Mouse (Mus musculus) midbrain, embryonic 14.5 days (tissue): ENCODE measurements around the gene Otub1. TPM values are rescaled to one million over a fixed set of nuclear protein-coding genes. Genes with fewer than 3 reads are reported as not detected.

Experiments used
- ATAC-seq: fragments of 200-750 bp; cut with Nextera tagmentation; 2 replicates; pipeline ENCODE4 v1.8.0; 2017; ENCODE audit warnings: moderate number of reproducible peaks, moderate library complexity; ENCODE audit not compliant: low FRiP score, low TSS enrichment
- DNase-seq: peaks from one replicate; pipeline ENCODE4 v3.0.0-alpha.2; 2015
- H3K27ac ChIP-seq: fragments of 300-500 bp; sonication (generic); replicated peaks from 2 replicates; pipeline ENCODE4 v1.5.1; 2014; ENCODE audit warnings: mild to moderate bottlenecking, low read depth, low read length, moderate library complexity
- H3K27me3 ChIP-seq: fragments of 300-500 bp; sonication (generic); 2 replicates; pipeline ENCODE4 v1.6.1; 2014; ENCODE audit warnings: low read length, control low read depth, mixed read lengths; ENCODE audit not compliant: control insufficient read depth, insufficient read depth
- H3K36me3 ChIP-seq: fragments of 300-500 bp; sonication (generic); 2 replicates; pipeline ENCODE4 v1.6.1; 2014; ENCODE audit warnings: low read length, control low read depth; ENCODE audit not compliant: control insufficient read depth, insufficient read depth
- H3K4me1 ChIP-seq: fragments of 300-500 bp; sonication (generic); 2 replicates; pipeline ENCODE4 v1.6.1; 2014; ENCODE audit warnings: mild to moderate bottlenecking, antibody characterized with exemption, low read length, control low read depth; ENCODE audit not compliant: control insufficient read depth, insufficient read depth
- H3K4me2 ChIP-seq: fragments of 300-500 bp; sonication (generic); 2 replicates; pipeline ENCODE4 v1.6.1; 2014; ENCODE audit warnings: mild to moderate bottlenecking, low read length, moderate library complexity
- H3K4me3 ChIP-seq: fragments of 300-500 bp; sonication (generic); replicated peaks from 2 replicates; pipeline ENCODE4 v1.5.1; 2014; ENCODE audit warnings: low read depth, low read length
- H3K9ac ChIP-seq: fragments of 300-500 bp; sonication (generic); replicated peaks from 2 replicates; pipeline ENCODE4 v1.6.1; 2014; ENCODE audit warnings: mild to moderate bottlenecking, low read length, moderate library complexity
- H3K9me3 ChIP-seq: fragments of 300-500 bp; sonication (generic); 2 replicates; pipeline ENCODE4 v1.6.1; 2016; ENCODE audit warnings: low read length, control low read depth, mixed read lengths; ENCODE audit not compliant: control insufficient read depth
- WGBS: fragments of 180-500 bp; shearing (Covaris S2); extraction: QIAGEN DNeasy Blood & Tissue Kit; methylation state at CpG from one replicate; pipeline ENCODE4 v1.1.7; 2014; 5-methylcytosine and 5-hydroxymethylcytosine counted together
- polyA plus RNA-seq: library from polyadenylated mRNA; unstranded; fragments of >200 nt; fragmentation: Nextera tagmentation; extraction: Ambion mirVana; gene quantifications from 2 replicates; pipeline ENCODE4 v1.2.1, GENCODE M21; 2014

The Otub1 gene
- polyA plus RNA-seq, 1 experiment from 2014 or later = 244 TPM

DNA sequence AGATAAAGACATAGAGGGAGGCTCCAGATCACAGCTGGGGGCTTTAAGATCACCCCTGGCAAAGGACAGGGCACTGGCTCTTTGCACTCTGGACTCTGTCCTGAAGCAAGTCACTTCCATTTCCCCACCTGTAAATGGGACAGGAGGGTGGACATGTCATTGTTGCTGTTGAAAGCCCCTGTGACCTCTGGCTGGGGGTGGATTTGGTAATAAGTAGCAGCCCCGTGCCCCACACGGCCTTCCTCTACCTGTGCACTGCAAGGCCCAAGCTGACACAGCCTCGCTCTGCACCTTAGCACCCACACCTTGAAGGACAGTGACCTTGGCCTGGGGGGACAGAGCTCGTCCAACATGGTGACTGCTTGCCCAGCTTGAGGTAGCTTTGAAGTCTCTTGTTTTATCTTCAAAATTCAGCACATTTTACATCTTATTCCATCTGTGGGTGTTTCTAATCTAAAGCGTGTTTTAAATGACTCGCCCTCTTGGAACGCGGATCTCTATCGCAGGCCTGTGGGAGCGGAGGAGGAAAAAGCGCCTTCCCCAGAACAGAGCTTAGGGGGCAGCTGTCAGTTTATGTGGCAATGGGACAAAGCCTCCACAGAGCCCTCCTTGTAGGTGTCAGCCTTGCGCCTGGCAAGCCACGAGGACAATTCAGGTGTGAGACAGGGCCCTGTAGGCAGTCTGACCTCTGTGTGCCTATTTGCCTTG lies 28.2 kb downstream of the Otub1 start:
- no peaks in the 10 kb centered on the region for H3K36me3 ChIP-seq
- no peak for DNase-seq
- H3K4me3 ChIP-seq = no peak overlapping the region
- no peaks in the 10 kb centered on the region for H3K9me3 ChIP-seq
- 49% methylated on average over 13 of the region's 13 CpGs for WGBS
- H3K9ac ChIP-seq = no peak overlapping the region
- no peak for ATAC-seq
- H3K27me3 ChIP-seq = peaks cover 5% of the 10 kb centered on the region; the same call in 1 of the 2 replicates
- no peak overlapping the region for H3K4me2 ChIP-seq
- no peak overlapping the region for H3K27ac ChIP-seq
- peaks cover 27% of the 10 kb centered on the region for H3K4me1 ChIP-seq

DNA sequence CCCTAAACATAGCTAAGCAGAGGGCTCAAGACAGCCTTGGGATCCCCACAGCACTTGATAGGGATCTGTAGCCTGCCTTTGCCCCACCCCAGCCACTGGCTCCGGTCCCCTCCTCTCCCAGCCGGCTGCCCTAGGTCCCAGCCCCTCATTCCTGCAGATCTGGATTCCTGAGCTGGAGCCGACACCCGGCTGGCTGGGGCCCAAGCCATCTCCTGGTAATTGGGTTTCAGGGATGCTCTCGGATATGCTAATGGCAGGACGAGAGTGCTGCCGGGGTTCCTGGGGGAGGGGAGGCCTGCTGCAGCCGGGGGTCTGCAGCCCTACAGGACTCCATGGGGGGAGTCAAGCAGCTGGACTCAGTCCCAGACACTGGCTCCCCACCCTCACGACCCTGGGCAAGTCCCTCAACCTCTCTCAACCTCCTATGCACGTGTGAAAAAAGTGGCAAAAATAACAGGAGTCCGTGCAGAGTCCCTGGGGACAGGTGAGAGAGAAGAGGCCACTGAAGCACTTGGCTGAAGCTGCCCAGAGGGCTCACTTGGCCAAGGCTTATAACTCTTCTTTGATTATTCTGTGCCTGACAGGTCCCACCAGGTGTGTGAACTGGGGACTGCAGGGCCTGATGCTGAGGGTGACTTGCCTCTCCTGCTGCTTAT lies 29.9 kb downstream of the Otub1 start:
- Histone ChIP-seq H3K4me3 (no peak overlapping the region), H3K27ac (no peak overlapping the region), H3K9me3 (no peaks in the 10 kb centered on the region), H3K4me1 (peaks cover 34% of the 10 kb centered on the region), H3K36me3 (no peaks in the 10 kb centered on the region), H3K4me2 (no peak overlapping the region), H3K9ac (no peak overlapping the region; the same call in 1 of the 2 replicates), H3K27me3 (peaks cover 4% of the 10 kb centered on the region; the same call in 1 of the 2 replicates)
- 6% methylated on average over 11 of the region's 11 CpGs for WGBS
- ATAC-seq (no peak), DNase-seq (peak; percentile 69)

DNA sequence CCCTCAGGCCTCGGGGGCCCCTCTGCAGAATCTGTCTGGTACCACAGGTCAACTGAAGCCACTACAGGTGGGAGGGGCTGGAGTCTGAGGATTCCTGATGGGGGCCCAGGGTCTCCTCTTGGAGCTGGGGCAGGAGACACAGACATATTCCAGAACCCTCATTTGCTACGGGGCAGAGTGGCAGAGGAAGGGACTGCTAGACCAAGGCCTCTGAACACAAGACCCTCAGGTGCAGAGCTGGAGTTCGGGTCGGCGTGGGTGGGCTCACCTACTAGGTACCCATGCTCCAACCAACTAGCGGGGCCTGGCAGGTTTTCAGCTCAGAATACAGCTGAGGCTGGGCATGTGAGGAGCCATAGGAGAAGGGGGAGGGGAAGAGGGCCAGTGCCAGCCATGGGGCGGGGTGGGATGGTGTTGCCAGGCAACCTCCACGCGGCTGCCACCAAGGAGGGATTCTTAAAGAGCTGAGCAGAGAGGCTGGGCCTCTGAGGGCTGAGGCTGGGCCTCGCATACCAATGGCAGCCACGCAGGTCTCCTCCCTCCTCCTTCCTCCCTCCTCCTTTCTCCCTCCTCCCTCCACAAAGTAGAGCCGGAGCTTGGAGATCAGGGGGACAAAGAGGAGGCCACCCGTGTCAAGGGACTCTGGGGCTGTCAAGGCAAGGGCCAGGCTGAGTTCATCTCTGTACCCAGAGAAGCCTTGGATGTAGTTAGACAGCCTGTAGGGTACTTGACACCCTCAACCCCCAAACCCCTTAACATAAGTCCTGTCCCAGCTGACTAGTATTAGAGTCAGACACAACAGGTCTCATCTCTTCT lies 33.9 kb downstream of the Otub1 start:
- Histone ChIP-seq H3K9ac (no peak overlapping the region; the same call in 1 of the 2 replicates), H3K27ac (peak overlapping the region; percentile 39)
- WGBS = 6% methylated on average over 13 of the region's 13 CpGs

DNA sequence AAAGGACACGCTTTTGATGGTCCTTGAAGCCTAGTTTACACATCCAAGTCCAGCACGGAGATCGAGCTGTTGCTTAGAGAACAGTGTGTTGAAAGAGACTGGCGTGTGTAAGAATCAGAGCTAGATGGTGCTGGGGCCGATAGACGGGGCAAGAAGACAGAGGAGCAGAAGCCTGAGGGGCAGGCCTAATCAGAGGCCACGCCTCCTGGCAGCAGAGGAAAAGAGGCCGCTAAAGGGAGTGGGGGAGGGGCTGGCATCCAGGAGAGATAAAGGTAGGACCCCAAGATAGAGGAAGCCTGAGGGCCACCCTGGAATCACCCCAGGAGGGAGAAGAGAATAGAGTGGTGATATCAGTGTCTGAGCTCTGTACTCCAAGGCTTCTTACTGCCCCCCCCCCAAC lies 34.7 kb downstream of the Otub1 start:
- ATAC-seq = 0 out of 2 replicates have a peak, but pooled peaks have one; percentile 9
- no peak overlapping the region for H3K4me2 ChIP-seq
- H3K4me1 ChIP-seq = peaks cover 26% of the 10 kb centered on the region
- no peaks in the 10 kb centered on the region for H3K9me3 ChIP-seq
- 0 out of 2 replicates have a peak overlapping the region, but pooled peaks have one; percentile 39 for H3K27ac ChIP-seq
- 7% methylated on average over 8 of the region's 8 CpGs for WGBS
- no peak overlapping the region for H3K9ac ChIP-seq
- H3K27me3 ChIP-seq = peaks cover 14% of the 10 kb centered on the region
- no peaks in the 10 kb centered on the region for H3K36me3 ChIP-seq
- no peak for DNase-seq
- H3K4me3 ChIP-seq = no peak overlapping the region

More for the DNA sequence above, 33.9 kb downstream of the Otub1 start:
- Histone ChIP-seq H3K36me3 (no peaks in the 10 kb centered on the region), H3K4me2 (peak overlapping the region; percentile 1), H3K4me1 (peaks cover 28% of the 10 kb centered on the region), H3K4me3 (no peak overlapping the region), H3K27me3 (peaks cover 8% of the 10 kb centered on the region; the same call in 1 of the 2 replicates), H3K9me3 (no peaks in the 10 kb centered on the region)
- ATAC-seq (peak; percentile 92), DNase-seq (peak; percentile 91)

DNA sequence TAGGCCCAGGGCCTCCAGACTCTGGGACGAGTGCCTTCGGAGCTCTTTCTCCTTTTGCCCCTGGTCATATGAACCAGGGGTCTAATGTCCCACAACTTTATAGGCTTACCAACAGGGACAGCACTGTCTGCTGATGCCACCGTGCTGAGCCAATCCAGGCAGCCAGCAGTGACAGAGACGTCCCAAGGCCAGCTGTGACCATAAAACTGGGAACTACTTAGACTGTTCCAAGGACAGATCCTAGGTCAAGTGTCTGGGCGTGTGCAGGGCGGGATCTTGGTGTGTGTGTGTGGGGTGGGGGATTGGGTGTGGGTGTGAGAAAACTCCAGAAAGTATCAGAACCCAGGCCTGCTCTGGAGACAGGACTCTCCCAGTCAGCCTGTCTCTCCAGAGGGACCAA lies 35.2 kb downstream of the Otub1 start:
- ATAC-seq (no peak), DNase-seq (no peak)
- Histone ChIP-seq H3K27me3 (peaks cover 14% of the 10 kb centered on the region), H3K9me3 (no peaks in the 10 kb centered on the region), H3K4me3 (no peak overlapping the region), H3K4me1 (peaks cover 21% of the 10 kb centered on the region), H3K4me2 (no peak overlapping the region), H3K36me3 (no peaks in the 10 kb centered on the region), H3K27ac (no peak overlapping the region), H3K9ac (no peak overlapping the region)
- 71% methylated on average over 6 of the region's 6 CpGs for WGBS

DNA sequence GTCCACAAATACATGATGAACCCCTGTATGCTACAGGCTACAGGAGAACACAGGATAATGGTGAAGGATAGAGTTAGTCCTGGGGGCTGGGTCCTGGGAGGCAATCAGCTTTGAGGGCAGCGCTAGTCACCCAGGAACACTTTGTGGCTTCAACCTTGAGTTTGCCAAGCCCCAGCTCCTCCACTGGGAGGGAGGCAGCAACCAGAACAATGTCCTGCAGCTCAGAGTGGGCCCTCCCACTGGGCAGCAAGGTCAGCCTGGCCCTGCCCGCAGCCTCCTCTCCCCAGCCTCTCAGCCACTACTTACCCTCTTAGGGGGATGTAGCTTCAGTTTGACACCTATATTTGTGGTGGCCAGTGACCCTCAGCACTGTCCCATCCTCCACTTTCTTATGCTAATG lies 37.7 kb downstream of the Otub1 start:
- WGBS = 27% methylated on average over 2 of the region's 2 CpGs
- no peak overlapping the region for H3K9ac ChIP-seq
- H3K36me3 ChIP-seq = no peaks in the 10 kb centered on the region
- no peak for DNase-seq
- no peaks in the 10 kb centered on the region for H3K9me3 ChIP-seq
- no peak overlapping the region for H3K27ac ChIP-seq
- no peak overlapping the region for H3K4me2 ChIP-seq
- no peak for ATAC-seq
- H3K4me1 ChIP-seq = peaks cover 37% of the 10 kb centered on the region
- no peak overlapping the region for H3K4me3 ChIP-seq
- H3K27me3 ChIP-seq = peaks cover 19% of the 10 kb centered on the region

DNA sequence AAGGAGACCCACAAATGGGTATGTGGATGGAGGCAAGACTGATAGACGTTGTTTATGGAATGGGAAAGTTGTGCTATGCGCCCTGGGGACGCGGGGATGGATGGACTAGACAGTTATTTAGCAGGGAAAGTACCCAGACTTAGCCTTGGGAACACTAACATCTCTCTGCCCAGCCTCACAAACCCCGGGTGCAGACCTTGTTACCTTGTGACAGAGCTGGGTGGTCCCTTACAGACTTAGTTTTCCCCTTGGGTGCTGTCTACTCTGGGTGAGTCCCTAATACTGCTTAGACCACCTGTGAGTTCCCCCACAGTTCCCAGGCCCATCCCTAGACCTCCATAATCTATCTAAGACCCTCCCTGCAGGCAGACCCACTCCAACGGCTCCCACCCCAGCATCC lies 39.3 kb downstream of the Otub1 start:
- no peak for DNase-seq
- ATAC-seq = no peak
- Histone ChIP-seq H3K27me3 (peaks cover 23% of the 10 kb centered on the region), H3K4me2 (no peak overlapping the region), H3K4me1 (peaks cover 28% of the 10 kb centered on the region), H3K27ac (no peak overlapping the region), H3K9ac (no peak overlapping the region), H3K36me3 (no peaks in the 10 kb centered on the region), H3K4me3 (no peak overlapping the region), H3K9me3 (no peaks in the 10 kb centered on the region)
- WGBS = 7% methylated on average over 6 of the region's 6 CpGs

DNA sequence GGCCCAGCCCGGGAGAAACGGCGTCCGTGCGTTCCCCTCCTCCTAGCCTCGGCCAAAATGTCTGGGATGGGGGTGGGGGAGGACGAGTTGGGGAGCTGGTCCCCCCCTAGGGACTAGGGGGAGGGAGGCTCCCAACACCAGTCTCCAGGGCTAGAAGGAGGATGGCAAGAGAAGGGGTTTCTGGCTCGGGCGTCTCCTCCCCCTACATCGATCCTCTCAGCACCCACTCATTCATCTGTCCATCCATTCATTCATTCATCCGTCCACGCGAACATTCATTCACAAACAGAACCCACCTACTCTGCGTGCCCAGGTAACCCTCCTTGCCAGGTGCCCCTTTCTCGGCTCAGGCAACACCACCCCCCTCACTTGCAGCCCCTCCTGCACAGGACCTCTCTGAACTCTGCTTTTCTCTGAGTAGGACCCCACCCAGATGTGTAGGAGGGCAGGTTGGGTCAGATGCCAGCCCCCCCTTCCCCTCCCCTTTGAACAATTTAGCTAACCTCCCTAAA lies 39.9 kb downstream of the Otub1 start:
- peaks cover 23% of the 10 kb centered on the region for H3K4me1 ChIP-seq
- peak overlapping the region; percentile 93 for H3K4me2 ChIP-seq
- peak overlapping the region; percentile 72 for H3K4me3 ChIP-seq
- H3K9me3 ChIP-seq = no peaks in the 10 kb centered on the region
- no peaks in the 10 kb centered on the region for H3K36me3 ChIP-seq
- peak overlapping the region; percentile 70; the same call in 1 of the 2 replicates for H3K27ac ChIP-seq
- ATAC-seq = peak; percentile 3; the same call in 1 of the 2 replicates
- WGBS = 2% methylated on average over 11 of the region's 15 CpGs
- H3K27me3 ChIP-seq = peaks cover 23% of the 10 kb centered on the region
- no peak for DNase-seq
- H3K9ac ChIP-seq = peak overlapping the region; percentile 80
